ENCODE assay signal across 15 mouse cellular contexts in the genomic region with DNA sequence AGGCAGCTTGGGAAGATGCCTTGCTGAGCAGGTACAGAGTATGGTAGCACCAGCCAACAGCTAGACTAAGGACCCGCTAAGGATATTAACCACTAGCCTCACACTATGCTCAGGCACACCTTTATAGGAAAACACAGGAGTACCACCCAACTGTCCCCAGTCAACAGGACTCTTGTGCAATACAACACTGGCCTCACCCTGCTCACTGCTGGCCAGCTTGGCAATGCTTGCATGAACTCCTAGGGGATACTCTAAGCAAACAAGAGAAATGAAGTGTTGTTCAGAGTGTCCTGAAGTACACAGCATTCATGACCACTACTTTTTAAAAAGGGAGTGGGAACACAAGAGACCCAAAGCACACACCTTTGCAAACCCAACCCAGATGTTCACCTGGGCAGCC. TPM values are rescaled to one million over a fixed set of nuclear protein-coding genes. Genes with fewer than 3 reads are reported as not detected.
DNase-seq lines count a peak whose midpoint lies in the region; ATAC-seq lines count a peak whose summit lies in the region.
"Had no signal": no experiment of that assay in that cellular context is flagged by ENCODE, and none has a peak within 500 bp of the region (broad histone marks: within the 10 kb centered on the region; RNA-seq: fewer than 3 reads in every experiment).

No protein-coding gene starts in this region.

- H3K36me3 ChIP-seq in kidney, embryonic 15.5 days = peaks cover 36% of the 10 kb centered on the region
- H3K36me3 ChIP-seq in midbrain, embryonic 13.5 days = peaks cover 11% of the 10 kb centered on the region

- H3K4me3 ChIP-seq in kidney, embryonic 15.5 days (replicated peaks) = no peak overlapping the region
- no peak overlapping the region for H3K4me3 ChIP-seq in midbrain, embryonic 13.5 days (replicated peaks)
- H3K4me3 ChIP-seq: embryonic facial prominence, embryonic 12.5 days; hindbrain, embryonic 10.5 days had no signal

- ATAC-seq in kidney, embryonic 15.5 days (replicated peaks; ENCODE audit: low FRiP score) = no peak
- ATAC-seq in common myeloid progenitor, adult 5-6 weeks (replicated peaks; ENCODE audit: low read depth, poor library complexity, severe bottlenecking) = peak; percentile 6; the same call in 1 of the 2 replicates
- peak; percentile 9 for ATAC-seq in megakaryocyte, adult 5-6 weeks (ENCODE audit: poor library complexity, severe bottlenecking)
- no peak for ATAC-seq in midbrain, embryonic 13.5 days

- 93% methylated on average over 1 of the region's 1 CpGs for WGBS in kidney, embryonic 15.5 days
- 97% methylated on average over 1 of the region's 1 CpGs for WGBS in midbrain, embryonic 13.5 days

- 0 out of 2 replicates have a peak overlapping the region, but pooled peaks have one; percentile 22 for H3K27ac ChIP-seq in kidney, embryonic 15.5 days
- no peak overlapping the region for H3K27ac ChIP-seq in midbrain, embryonic 13.5 days
- H3K27ac ChIP-seq: embryonic facial prominence, embryonic 12.5 days; hindbrain, embryonic 10.5 days had no signal

- no peak overlapping the region for H3K4me2 ChIP-seq in kidney, embryonic 15.5 days
- H3K4me2 ChIP-seq in midbrain, embryonic 13.5 days (replicated peaks) = no peak overlapping the region
- H3K4me2 ChIP-seq: embryonic facial prominence, embryonic 12.5 days had no signal

- peak; percentile 45 for DNase-seq in adrenal gland, postnatal 14 days
- DNase-seq in adrenal gland, adult (ENCODE audit: inconsistent age in 2 of 2, low spot score in 1 of 2) = no peak
- no peak for DNase-seq in kidney, postnatal 4 days
- DNase-seq in right cerebral cortex, postnatal 36 days (ENCODE audit: low spot score in 2 of 2) = no peak
- DNase-seq: cerebellum, adult 11-12 months; cerebellum, postnatal 36 days; layer of hippocampus, adult 9-11 months; left cerebral cortex, postnatal 4 days had no signal

- no peaks in the 10 kb centered on the region for H3K27me3 ChIP-seq in kidney, embryonic 15.5 days
- no peaks in the 10 kb centered on the region for H3K27me3 ChIP-seq in midbrain, embryonic 13.5 days
- H3K27me3 ChIP-seq: embryonic facial prominence, embryonic 12.5 days had no signal

- H3K9me3 ChIP-seq in kidney, embryonic 15.5 days (replicated peaks) = no peaks in the 10 kb centered on the region
- H3K9me3 ChIP-seq in midbrain, embryonic 13.5 days = no peaks in the 10 kb centered on the region
- H3K9me3 ChIP-seq: embryonic facial prominence, embryonic 12.5 days; hindbrain, embryonic 10.5 days had no signal

- H3K9ac ChIP-seq in kidney, embryonic 15.5 days = no peak overlapping the region
- no peak overlapping the region for H3K9ac ChIP-seq in midbrain, embryonic 13.5 days (replicated peaks)
- H3K9ac ChIP-seq: embryonic facial prominence, embryonic 12.5 days had no signal

- peaks cover 33% of the 10 kb centered on the region for H3K4me1 ChIP-seq in kidney, embryonic 15.5 days
- H3K4me1 ChIP-seq in midbrain, embryonic 13.5 days (replicated peaks) = peaks cover 28% of the 10 kb centered on the region

RNA-seq across cellular contexts. Expression of a gene that starts 3.7 kb away (rescaled TPM):
- total RNA-seq in adrenal gland, postnatal 14 days (2021) = 47.4 and 48.6 TPM in 2 replicates
- polyA plus RNA-seq in kidney, embryonic 15.5 days (2015; fragmentation: Nextera tagmentation; extraction: Ambion mirVana) = 62.3 and 66.9 TPM in 2 replicates
- total RNA-seq in common myeloid progenitor, adult 5-6 weeks (2017) = 41.2 and 45.7 TPM in 2 replicates
- total RNA-seq in megakaryocyte, adult 5-6 weeks (2015) = 25.5 and 34.4 TPM in 2 replicates
- total RNA-seq in megakaryocyte, adult 5-6 weeks (2017) = 29.7 and 31.7 TPM in 2 replicates
- 52.3 and 56.9 TPM in 2 replicates for polyA plus RNA-seq in midbrain, embryonic 13.5 days (2015; fragmentation: Nextera tagmentation; extraction: Ambion mirVana)

RNA-seq across cellular contexts. Expression of a gene that starts 38.5 kb away (rescaled TPM):
- total RNA-seq in adrenal gland, postnatal 14 days (2021) = 7.3 and 8.4 TPM in 2 replicates
- 2.6 and 2.9 TPM in 2 replicates for polyA plus RNA-seq in kidney, embryonic 15.5 days (2015; fragmentation: Nextera tagmentation; extraction: Ambion mirVana)
- total RNA-seq in common myeloid progenitor, adult 5-6 weeks (2017) = under 0.01 TPM in 1 of 2 replicates, not detected in the other
- not detected in 2 replicates for total RNA-seq in megakaryocyte, adult 5-6 weeks (2015)
- total RNA-seq in megakaryocyte, adult 5-6 weeks (2017) = not detected in 2 replicates
- polyA plus RNA-seq in midbrain, embryonic 13.5 days (2015; fragmentation: Nextera tagmentation; extraction: Ambion mirVana) = 66.0 and 69.1 TPM in 2 replicates
- total RNA-seq: monocyte, adult 5-6 weeks had no signal

Comparison
In these comparisons a context has a peak if more than half of its experiments do, and no peak if none do; other contexts are left out.
1. ATAC-seq: peak in common myeloid progenitor, adult 5-6 weeks (single experiment) and megakaryocyte, adult 5-6 weeks (single experiment); none in kidney, embryonic 15.5 days (single experiment) and midbrain, embryonic 13.5 days (single experiment).